Mouse (Mus musculus): ENCODE measurements at regions not wholly inside any gene's neighbourhood (a gene's known extent, or its start where the extent isn't known, plus 50 kb on each side); places are given as distances from the start of the nearest gene placed in this dataset.

DNA sequence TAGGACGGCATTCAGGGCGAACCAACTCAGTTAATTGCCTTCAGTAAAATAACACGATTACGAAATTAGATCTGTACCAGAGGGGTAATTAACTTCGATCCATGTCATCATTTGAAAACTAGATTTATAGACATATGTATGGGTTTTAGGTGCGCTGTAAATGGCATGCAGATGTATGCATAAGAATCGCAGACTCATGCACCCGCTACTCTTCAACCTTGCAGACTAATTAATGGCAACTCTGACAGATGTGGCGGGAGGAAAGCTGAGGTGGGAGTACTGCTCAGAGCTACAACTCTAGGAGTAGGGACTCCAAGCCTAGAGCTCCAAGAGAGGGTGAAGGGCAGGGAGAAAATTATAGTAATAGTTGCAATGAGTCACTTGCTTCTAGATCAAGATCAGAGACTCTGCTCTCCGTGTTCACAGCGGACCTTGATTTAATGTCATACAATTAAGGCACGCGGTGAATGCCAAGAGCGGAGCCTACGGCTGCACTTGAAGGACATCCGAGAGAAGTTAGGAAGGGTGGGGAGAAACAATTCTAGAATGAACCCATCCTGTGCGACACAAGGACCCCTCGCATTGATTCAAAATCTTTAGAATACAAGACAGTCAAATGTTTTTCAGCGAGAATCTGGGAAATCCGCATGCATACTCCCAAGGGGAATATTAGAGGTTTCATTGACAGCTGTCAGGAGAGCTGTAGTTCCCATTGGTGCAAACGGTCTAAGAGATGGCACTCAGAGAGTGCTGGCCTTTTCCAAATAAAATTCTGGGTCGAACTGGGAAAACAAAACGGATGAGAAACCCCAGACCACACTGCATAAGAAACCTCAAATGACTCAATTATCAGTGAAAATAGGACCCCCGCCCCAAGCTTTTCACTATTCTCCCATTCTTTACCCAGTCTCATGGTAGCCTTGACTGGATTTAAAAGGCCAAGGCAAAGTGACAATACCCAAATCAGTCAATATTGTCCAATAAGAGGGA is 152.6 kb upstream of the Cypt12 start:
- DNase-seq (ENCODE audit: low spot score in 2 of 2): no peak

DNA sequence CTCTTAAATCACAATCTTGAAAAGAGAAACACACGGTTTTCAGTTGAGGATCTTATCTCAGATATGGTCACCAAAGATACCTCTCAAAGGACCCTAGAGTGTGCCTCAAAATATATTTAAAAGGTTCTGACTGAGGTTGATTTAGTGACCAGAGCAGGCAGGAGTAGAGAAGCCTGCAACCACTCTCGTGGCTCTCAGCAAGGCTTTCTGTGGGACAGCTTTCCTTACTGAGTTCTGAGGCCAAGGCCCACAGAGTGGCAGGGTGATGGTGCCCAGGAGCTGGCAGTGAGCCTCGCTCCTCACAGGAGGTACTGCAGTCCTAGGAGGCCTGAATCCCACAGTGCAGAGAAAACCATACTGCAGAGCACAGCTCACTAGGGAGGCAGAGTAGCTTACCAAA is 151.4 kb upstream of the Cypt12 start:
- no peak for DNase-seq (ENCODE audit: low spot score in 2 of 2)

DNA sequence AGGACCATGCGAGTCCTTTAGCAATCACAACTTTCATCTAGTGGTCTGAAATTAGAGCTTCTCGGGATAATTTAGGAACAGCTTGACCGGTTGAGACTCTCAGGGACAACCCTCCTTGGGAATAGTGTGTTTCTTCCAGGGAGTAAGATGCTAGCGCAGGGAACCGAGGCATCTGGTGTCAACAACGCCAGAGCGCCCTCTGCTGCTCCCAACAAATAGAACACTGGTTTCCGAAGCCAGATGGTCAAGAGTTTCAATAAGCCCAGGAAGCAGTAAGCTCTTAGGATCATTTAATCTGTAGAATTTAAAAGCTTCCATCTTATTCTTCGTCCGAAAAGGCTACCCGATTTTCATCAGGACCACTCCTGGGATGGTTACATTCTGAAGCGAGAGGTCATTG is 149.8 kb upstream of the Cypt12 start:
- peak in 1 of 2 experiments; percentile 7 for DNase-seq (ENCODE audit: low spot score in 2 of 2)

DNA sequence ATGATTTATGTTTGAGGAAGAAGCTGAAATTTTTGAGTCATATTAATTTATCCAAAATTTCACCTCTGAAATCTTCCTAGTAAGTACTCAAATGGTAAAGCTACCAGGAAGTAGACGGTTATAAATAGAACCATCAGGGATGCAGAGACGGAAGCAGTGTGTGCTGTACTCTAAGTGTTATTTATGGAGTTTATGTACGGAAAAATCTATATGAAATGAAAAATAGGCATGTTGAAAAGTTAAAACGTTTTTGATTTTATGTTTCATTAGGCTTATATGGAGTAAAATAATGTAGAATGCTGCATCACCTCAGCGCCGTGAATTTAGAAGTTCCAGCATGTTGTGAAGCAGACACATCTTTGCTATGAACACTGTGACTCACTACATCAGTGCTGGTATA is 149.1 kb upstream of the Cypt12 start:
- no peak for DNase-seq (ENCODE audit: low spot score in 2 of 2)

DNA sequence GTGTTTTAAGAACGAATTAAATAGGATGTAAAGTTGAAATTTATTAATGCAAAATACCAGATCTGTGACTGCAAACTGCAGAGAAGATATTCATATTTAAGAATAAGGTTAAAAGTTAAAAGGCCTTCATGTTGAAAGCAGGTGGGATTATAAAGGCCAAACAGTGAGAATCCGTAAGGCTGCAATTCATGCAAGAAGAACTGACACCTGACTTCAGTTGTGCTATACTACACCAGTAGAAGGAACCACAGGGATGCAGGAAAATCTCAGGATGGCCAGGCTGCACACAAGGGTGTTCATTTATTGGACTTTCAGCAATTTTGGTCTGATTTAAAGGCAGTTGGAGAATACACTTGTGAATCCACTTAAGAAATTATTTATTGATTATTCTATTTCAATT is 147.4 kb upstream of the Cypt12 start:
- no peak for DNase-seq (ENCODE audit: low spot score in 2 of 2)

DNA sequence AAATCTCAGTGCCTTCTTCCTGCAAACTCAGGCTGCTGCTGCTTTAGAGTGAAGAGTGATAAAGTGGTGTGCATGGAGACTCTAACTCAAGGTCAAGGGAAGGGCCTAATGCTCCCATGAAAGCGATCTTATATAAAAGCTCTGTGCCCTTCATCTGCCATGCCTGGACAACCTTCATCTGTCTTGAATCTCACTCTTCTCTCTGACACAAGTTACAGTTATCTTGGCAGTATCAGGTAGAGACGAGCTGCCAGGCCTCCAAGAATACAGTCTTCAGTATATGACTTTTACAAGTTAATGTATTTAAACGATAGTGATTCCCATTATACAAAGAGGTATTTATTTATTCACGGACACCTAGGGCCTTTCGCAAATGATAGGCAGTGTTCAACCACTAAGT is 146.7 kb upstream of the Cypt12 start:
- no peak for DNase-seq (ENCODE audit: low spot score in 2 of 2)

DNA sequence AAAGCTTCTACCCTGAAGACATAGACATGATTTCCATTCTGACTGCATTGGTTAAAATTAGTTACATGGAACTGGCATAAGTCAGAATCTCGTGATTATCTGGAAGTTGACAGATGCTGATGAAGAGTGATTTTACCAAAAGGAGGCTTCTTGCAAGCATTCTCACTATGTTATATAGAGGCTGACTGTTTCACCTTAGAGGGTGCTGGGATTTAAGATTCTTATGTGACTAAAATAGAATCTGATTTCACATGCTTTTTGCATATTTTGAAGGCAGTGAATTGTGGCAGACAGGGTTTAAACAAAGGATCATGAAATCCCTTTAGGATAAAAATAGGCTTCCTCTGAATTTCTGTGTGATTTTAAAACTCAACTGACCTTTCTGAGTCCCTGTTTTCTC is 143.0 kb upstream of the Cypt12 start:
- DNase-seq (ENCODE audit: low spot score in 2 of 2): no peak

DNA sequence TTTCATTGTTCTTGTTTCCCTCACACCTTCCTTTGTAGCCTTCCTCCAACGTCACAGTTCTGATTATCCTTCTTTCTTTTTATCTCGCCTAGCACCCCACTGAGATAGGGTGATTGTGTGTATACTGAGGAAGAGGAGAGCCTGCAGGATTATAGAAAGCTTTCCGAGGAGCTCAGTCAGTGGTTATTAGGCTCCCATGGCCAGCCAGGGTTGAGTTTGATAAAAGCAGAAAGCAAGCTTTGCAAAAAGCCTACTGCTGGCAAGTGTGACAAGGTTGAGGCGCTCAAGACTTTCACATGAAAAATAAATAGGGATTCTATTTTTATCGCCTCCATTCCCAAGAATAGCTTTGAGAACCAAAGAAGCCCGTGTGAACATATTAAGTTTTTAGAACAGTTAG is 136.9 kb upstream of the Cypt12 start:
- no peak for DNase-seq (ENCODE audit: low spot score in 2 of 2)

DNA sequence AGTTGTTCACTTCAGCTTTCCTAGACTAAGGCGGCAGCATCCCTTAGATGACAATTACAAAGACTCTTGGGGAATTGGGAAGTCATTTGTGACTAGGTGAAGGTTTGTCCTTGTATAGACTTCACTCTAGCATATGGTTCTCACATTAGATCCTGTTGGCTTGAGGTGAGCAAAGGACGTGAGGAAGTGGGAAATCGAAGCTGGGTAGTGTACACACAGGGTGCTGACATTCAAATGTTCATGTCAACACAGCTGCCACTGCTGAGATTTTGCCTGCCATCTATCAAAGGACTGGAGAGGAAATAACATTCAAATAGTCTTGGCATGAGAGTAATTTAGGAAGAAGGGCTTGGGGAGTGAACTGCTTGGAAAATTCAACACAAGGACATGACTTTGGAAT is 124.0 kb upstream of the Cypt12 start:
- no peak for DNase-seq (ENCODE audit: low spot score in 2 of 2)

DNA sequence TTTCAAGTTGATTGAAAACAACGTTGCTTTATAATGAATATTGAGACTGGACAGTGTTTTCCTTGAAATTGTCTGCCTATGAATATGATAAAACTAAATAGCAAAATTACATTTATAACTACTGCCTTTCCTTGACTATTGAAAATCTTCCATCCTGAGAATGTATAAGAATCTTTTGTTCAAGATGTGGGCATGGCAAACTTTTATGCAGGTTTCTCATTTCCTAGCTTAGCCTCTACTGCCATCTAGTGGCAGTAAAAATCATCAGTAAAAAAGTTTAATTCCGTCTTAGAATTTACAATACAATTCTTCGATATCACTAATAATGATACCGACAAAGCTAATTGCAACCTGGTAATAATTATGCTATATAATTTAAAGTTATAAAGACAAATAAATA is 123.5 kb upstream of the Cypt12 start:
- DNase-seq (ENCODE audit: low spot score in 2 of 2): no peak

DNA sequence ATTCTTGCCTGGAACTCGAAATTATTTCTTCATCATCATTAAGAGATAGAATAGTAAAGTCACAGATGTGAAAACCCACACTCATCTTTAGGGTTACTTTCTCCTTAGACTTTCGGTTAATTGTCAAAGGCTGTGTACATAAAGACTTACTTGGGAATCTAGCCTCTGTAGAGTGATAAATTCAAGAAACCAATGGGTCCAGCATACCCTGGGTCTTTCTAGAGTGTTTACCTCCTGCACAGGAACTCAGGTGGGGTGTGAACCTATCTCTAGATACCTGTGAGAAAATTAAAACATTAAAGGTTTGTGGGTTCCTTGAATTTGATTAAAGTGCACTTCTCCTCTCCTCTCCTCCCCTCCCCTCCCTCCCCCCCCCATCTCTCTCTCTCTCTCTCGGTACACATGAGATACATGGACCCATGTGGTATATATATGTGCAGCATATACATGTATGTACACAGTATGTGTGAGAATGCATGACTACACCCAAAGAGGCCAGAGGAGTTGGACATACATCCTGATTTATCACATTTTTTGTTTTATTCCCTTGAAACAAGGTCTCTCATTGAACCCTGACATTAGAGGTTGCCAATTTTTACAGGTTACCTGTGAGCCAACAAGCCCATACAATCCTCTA is 122.8 kb upstream of the Cypt12 start:
- DNase-seq (ENCODE audit: low spot score in 2 of 2): no peak

DNA sequence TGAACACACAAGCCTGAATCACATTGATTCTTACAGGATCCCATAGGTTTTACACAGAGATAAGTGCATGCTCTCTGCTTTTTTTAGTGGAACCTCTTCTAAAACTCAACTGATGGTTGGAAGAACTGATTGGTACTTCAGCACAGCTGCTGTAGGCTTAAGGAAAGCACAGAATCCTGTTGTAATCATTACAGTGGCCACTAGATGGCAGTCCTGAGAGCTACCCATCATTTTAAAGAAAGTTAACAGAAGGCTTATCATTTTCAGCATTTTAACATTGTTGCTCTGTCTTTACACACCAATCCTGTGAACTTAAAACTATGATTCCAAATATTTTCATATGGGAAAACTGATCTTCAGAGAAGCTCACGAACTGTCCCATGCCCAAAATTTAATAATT is 113.5 kb upstream of the Cypt12 start:
- no peak for DNase-seq (ENCODE audit: low spot score in 2 of 2)

DNA sequence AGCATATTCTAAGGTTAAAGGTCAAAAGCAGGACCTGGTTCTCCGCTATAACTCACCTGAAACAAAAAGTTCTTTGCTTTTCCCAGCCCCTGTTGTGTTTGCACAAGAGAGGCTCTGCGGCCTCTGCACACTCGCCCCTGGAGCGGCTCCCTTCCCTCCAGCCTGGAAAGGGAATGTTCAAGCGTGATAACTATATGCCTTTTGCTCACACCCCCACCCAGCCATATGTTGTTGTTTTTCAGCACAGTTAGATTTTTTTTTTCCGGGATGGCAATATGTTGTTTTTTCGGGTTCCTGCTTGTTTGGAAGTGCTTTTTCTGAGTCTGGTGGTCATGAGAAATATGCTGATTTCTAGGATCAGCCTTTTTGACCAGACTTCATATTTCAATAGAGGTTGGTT is 100.6 kb upstream of the Cypt12 start:
- DNase-seq (ENCODE audit: low spot score in 2 of 2): no peak

DNA sequence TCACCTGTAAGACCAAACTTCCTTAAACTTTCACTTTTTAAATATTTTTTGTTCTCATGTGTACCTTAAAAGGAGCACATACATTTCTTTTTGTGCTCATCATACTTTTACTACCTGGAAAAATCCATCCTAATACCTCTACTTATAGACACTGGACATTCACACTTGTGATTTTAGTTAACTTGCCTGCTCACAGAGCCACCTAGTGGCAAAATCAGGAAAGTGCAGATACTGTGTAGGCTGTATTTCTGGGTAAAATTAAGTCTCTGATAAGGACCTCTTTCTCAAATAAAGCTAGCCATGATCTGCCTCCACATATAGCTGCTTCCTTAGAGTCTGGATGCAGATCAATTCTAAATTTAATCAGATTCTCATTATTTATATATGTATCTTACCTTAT is 100.0 kb upstream of the Cypt12 start:
- no peak for DNase-seq (ENCODE audit: low spot score in 2 of 2)

DNA sequence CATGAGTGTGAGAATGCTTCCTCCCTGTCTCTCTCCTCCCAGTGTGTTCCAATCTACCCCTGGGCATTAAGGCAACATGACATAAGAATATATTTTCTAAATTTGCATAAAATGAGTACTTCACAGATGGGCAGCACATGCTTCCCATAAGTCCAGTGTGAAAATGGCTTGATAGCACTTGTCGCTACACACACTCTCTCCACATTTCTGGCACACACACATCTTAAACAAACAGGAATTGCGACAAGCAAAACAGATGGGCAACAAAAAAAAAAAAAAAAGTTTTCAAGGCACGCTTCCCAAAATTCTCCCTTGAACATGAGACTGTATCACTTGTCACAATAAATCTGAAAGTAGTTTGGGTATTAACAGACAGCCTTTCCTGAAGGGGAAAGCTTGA is 85.8 kb upstream of the Cypt12 start:
- DNase-seq (ENCODE audit: low spot score in 2 of 2): no peak

DNA sequence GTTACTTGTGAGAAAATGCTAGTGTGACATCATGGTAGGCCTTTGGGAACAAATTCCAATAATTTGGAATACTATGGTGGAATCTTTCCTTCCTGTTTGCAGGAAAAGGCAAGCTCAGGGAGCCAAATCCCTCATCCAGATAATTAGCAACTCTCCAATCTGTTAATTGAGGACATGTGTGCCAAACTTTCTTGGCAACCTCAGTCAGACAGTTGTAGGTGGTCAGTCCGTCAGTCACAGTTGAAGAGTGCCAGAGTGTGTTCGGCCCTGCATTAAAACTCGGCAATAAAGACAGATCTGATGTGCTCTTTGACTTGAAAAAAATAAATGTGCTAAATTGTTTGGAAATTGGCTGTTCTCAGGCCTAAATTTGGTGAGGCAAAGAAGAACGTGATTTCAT is 83.1 kb upstream of the Cypt12 start:
- DNase-seq (ENCODE audit: low spot score in 2 of 2): no peak

DNA sequence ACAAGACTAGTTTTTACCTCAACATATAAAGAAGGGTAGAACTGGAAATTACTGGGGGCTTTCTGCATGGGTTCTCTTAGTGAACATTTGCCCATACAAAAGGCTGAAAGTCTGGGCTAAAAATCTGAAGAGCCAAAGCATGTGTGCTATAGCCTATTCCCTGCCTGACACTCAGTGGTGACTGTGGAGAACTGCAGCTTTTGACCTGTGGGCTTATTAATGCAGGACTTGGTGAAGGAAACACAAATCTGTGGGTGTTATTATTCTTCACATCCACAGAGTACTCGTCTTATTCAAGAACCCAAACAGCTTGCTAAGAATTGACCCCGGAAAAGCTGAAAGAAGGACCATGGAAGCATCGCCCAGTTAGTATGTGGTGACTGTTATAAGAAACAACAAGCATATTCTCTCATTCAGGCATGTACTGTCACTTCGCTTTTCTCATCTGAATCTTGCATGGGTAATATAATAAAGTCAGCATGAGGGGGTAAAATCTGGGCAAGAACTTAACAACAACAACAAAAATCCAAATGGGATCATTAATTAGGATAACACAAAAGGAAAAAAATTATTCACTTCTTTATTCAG is 77.2 kb upstream of the Cypt12 start:
- DNase-seq (ENCODE audit: low spot score in 2 of 2): no peak

DNA sequence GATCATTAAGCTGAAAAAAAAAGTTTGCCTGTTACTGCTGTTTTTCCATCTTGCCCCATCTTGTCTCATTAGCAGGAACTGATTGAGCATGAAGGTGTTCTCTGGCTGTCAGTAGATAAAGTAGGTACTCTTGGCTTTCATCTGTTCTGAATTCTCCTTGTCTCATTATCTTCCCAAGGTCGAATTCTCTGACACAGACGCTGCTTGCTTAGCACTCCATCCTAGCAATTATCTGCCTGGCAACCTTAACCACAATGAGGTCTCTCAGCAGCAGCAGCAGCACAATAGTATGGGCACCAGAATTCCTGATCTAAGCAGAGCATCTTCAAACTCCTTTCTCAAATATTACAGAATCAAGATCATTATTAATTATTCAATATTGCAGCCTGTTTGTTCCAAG is 52.3 kb upstream of the Cypt12 start:
- DNase-seq (ENCODE audit: low spot score in 2 of 2): no peak

DNA sequence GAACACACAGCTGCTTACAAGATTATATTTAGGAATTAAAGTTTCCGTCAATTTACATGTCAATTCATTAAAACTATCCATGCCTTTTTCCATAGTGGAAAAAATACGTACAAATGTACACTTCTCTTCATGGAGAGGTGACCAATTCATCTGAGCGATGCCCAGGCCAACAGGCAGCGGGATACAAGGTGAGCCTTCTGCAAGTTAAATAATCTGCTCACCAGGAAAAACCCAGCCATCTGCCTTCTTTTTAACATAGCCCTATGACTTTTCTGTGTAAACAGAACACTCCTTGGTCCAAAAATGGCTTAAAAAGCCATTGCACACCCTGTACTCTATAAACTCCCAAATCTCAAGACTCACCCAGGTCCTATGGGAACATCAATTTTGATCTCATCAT is 51.5 kb upstream of the Cypt12 start:
- no peak for DNase-seq (ENCODE audit: low spot score in 2 of 2)
